Mouse (Mus musculus): Measurements from ENCODE around the gene Atp5mpl.

The Atp5mpl gene

DNA sequence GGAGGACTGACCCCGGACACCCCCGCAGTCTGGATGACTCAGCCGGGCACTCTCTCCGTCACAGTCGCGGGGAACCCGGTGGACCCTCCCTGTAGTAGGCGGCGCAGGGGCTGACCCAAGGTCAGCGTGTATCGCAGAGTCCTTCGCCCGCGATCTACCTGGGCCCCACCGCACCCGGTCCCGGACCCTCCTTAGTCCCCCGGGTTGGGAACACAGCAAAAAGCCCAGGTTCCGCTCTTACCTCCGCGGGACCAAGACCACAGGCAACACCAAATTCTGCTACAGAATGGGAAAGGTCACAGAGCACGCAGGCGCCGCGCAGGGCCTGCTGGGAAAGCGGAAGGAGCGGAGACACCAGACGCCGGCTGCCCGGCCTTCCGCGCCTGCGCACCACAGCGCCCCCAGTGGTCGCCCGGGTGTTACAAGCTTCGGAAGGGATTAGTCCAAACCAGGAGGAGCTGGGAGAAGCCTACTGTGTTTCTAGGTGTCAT lies at the start of gene Atp5mpl:
Gene Atp5mpl, minus strand, starts transcription at position 295 of the 491 bp plus-strand sequence.
- DNase-seq, result peak; percentile 81 to 84

DNA sequence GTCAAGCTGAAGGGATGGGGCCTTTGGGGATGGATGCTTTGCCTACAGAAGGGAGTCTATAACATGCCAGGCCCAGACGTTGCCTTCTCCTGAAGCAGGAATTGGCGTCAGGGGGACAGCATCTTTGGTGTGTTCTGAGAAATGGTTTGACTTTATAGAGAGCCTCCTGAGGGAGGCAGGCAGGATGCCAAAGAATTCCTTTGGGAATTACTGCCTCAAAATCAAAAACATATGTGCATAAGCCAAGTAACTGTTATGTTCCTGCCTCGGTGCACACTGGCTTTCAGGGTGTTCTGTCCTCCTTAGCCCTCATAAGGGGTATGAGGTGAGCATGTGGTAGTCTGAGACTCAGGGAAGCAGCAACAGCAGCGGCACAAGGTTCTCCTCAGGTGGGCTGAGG lies 49.6 kb upstream of the Atp5mpl start:
- no peak for DNase-seq

DNA sequence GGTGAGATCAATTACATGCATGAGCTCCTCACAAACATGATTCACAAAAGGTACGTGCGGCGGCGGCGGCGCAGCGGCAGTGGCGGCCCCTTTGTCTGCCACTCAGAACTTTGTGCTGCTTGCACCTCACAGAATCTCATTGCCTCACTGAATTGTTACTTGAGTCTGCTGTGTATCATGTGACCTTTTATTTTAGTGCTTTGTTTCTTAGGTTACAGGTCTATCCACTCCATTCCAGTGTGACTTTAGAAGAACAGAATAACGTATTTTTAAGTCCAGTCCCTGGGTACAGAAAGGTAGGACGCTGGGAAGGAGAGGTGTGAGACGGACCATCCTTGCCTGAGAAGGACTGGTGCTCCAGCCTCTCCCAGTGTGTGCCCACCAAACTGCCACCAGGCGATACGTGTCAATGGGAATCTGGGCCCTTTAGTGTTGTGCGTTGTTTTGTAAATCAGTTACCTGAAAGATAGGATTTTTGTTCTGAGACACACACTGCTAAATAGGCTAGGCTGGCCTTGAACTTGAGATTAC lies 46.6 kb upstream of the Atp5mpl start:
- no peak for DNase-seq

DNA sequence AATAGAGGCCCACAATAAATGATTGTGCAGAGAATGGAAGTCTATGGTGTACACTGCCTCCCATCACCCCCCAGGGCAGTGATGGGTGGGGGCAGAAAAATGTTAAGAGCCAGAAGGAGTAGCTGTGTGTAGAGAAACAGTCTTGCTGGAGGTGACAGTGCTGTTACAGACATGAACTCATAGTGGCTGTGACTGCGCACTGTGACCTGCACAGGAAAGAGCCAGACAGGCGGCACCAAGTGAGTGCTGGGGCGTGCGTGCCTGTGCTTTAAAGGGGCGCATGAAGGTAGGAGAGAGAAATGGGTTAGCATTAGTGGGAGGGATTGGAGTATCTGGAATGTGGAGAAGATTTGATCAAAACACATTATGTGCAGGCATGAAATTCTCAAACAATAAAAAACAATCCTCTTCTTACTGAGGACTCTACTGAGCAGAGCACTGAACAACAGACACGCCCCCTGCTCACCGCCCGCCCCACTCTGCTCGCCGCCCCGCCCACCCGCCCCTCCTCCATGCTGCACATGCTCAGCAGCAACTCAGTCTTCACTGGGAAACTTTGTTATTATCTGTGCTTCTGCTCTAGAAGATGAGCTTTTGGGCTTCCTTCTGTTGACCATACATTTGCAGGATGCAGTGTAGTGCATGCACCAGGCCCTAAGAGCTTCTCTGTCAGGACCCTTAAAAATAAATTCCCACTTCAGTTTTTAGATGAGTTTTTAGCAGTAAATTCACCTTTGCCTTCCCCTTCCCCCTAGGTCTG lies 45.9 kb upstream of the Atp5mpl start:
- no peak for DNase-seq

DNA sequence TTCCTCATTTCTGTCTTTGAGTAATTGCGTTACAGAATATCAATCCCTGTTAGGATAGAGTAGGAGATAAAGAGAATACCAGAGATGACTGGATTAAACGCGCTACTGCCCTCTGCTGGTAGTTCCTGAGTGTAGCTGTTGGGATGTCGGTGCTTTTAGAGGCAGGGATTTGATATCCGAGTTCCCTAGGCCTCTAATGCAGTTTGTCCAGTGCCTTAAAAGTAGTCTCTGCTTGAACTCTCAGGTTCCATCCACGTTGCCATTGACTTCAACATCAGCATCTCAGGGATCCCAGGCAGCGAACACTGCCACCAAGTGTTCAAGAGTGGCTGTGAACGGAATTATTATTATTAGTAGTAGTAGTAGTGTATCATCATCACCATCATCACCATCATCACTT lies 34.4 kb upstream of the Atp5mpl start:
- peak in 1 of 2 experiments; percentile 19 for DNase-seq

DNA sequence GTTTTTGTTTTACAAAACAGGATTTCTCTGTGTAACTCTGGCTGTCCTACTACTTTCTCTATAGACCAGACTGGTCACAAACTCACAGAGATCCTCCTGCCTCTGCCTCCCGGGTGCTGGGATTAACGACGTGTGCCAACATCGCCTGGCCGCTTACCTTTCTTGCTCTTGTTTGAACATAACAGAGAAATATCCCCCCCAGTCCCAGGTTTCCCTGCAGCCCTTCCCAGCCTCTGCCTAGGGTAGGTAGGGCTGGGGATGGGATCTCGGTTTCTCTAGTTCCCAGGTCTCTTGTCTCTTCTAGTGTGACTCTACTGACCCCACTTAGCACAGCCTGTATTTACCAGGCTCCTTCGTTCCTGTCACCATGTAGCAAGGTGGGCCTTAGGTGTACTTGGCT lies 33.0 kb upstream of the Atp5mpl start:
- DNase-seq, result no peak

DNA sequence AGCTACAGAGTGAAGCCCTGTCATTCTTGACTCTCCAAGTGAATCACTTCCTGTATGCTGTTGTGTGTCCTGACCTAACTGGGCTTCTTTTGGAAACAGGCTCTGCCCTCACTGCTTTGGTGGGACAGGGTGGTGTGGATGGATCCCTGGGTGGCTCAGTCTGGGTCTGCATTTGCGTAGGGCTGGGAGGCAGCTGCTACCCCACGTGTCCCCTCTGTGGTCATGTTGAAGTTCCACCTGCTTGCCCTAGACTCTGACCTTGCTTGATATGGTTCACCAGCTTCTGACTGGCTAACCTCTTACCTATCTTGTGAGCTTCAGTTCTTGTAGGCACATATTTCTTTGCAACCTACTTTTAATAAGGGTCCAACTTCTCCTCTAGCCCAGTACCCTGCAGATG lies 28.4 kb upstream of the Atp5mpl start:
- no peak for DNase-seq

DNA sequence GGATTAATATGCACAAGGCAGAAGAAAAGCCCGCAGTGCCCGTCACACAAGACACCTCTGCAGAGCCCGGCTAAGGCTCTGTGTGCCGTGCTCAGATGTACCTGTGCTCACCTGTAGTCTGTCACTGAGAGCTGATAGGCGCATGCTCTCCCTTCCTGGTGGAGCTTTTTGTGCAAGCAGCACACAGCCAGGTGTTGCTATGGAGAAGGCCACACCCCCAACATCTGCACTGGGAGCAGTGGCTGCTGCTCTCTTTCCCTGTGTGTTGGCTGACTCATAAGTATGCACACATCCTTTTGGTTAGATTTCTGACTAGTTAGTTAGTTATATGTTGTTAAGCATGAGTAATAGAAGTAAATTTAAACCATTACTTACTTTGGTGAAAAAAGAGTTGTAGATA lies 25.8 kb upstream of the Atp5mpl start:
- DNase-seq, result no peak

DNA sequence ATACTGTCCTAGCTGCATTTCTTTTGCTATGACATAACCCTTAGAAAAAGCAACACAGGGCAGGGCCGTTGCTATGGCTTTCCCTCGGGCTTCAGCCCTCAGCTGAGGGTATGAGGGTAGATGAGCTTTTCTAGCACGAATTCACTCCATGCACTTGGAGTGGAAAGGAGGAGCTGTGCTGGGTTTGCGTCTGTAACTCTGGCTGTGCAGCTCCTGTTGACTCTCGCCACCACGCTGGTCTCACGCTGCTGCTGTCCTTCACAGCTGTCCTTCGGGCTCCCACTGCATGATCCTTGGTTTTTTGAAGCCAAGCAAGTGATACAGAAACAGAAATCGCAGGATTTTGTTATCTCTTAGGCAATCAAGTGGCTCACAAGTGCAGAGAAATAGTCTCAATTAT lies 20.0 kb upstream of the Atp5mpl start:
- DNase-seq, result no peak

GRCm38 (mm10) chr12:111983165-111983564 lies 16.4 kb upstream of the Atp5mpl start:
- no peak for DNase-seq

- no peak for DNase-seq
Measured at GRCm38 (mm10) chr12:111981831-111982230, 15.1 kb upstream of the Atp5mpl start.

GRCm38 (mm10) chr12:111980887-111981367 lies 14.2 kb upstream of the Atp5mpl start, which contains the start of gene Rd3l:
Gene Rd3l, minus strand, starts transcription at chr12:111981317.
- DNase-seq, result no peak

- DNase-seq, result no peak
Measured at GRCm38 (mm10) chr12:111978274-111978673, 11.5 kb upstream of the Atp5mpl start.

DNA sequence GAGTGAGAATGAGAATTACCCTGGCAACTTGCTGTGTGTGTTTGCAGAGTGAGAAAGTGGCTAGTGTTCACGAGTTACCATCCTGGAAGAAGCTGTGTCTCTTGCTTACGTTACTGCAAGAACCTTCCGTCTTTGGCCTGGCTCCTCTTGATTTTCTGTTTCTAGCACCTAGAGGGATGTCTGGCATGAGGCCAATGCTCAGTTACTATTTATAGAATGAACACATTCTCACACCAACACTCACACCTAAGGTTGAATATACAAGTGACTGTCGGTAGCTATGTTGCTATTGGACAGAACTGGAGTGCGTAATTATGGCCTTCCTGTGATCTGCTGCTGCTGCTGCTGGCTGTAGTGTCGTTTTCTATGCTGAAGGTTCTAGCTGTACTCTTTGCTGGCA lies 10.4 kb upstream of the Atp5mpl start:
- no peak for DNase-seq

- no peak for DNase-seq
Measured at GRCm38 (mm10) chr12:111974578-111974977, 7.8 kb upstream of the Atp5mpl start.

- no peak for DNase-seq
Measured at GRCm38 (mm10) chr12:111972504-111972903, 5.7 kb upstream of the Atp5mpl start.

- no peak for DNase-seq
Measured at GRCm38 (mm10) chr12:111971231-111971686, 4.5 kb upstream of the Atp5mpl start, which contains the start of gene Tdrd9. Gene Tdrd9, plus strand, starts transcription at chr12:111971559.

- no peak for DNase-seq
Measured at GRCm38 (mm10) chr12:111970085-111970484, 3.3 kb upstream of the Atp5mpl start.

- no peak for DNase-seq
Measured at GRCm38 (mm10) chr12:111963339-111963738, 3.4 kb downstream of the Atp5mpl start.

GRCm38 (mm10) chr12:111958101-111958865 lies 8.5 kb downstream of the Atp5mpl start:
- DNase-seq, result peak in 1 of 2 experiments; percentile 45

- no peak for DNase-seq
Measured at GRCm38 (mm10) chr12:111956173-111956572, 10.6 kb downstream of the Atp5mpl start.

GRCm38 (mm10) chr12:111951701-111952100 lies 15.1 kb downstream of the Atp5mpl start:
- no peak for DNase-seq

- no peak for DNase-seq
Measured at GRCm38 (mm10) chr12:111950486-111950885, 16.3 kb downstream of the Atp5mpl start.
